Comparison of ENCODE assay signal across 10 mouse cellular contexts in genomic region chr7:45812921-45813320, GRCm38 (mm10). TPM values are rescaled to one million over a fixed set of nuclear protein-coding genes. Genes with fewer than 3 reads are reported as not detected.
DNase-seq lines count a peak whose midpoint lies in the region; ATAC-seq and TF ChIP-seq lines count a peak whose summit lies in the region.
"Had no signal": no experiment of that assay in that cellular context is flagged by ENCODE, and none has a peak within 500 bp of the region (broad histone marks: within the 10 kb centered on the region; RNA-seq: fewer than 3 reads in every experiment).

No protein-coding gene starts in this region.

- DNase-seq in heart, adult 18-20 months, result no peak
- DNase-seq in midbrain, embryonic 14.5 days, result no peak
- no peak for DNase-seq in ovary, adult 18-20 months (ENCODE audit: low spot score)
- DNase-seq in adrenal gland, adult 2 months, result no peak
- DNase-seq in layer of hippocampus, adult 8-10 months (ENCODE audit: low spot score in 2 of 2), result no peak
- DNase-seq: thymus, postnatal 36 days had no signal

- H3K9me3 ChIP-seq in heart, embryonic 15.5 days (replicated peaks), result no peaks in the 10 kb centered on the region
- no peaks in the 10 kb centered on the region for H3K9me3 ChIP-seq in hindbrain, embryonic 15.5 days
- H3K9me3 ChIP-seq in midbrain, embryonic 14.5 days (ENCODE audit: control insufficient read depth, low read length), result no peaks in the 10 kb centered on the region

- peak overlapping the region; percentile 94 for H3K4me3 ChIP-seq in heart, embryonic 15.5 days
- peak overlapping the region; percentile 94 for H3K4me3 ChIP-seq in cortical plate, adult 2 months (ENCODE audit: insufficient read depth, low read length)
- H3K4me3 ChIP-seq in hindbrain, embryonic 15.5 days, result peak overlapping the region; percentile 88
- H3K4me3 ChIP-seq in midbrain, embryonic 14.5 days (replicated peaks; ENCODE audit: low read depth, low read length), result peak overlapping the region; percentile 92

- ATAC-seq in heart, embryonic 15.5 days (replicated peaks; ENCODE audit: insufficient number of reproducible peaks, insufficient read depth, low FRiP score, low read depth), result no peak
- no peak for ATAC-seq in hindbrain, embryonic 15.5 days (ENCODE audit: low FRiP score, low read depth)
- no peak for ATAC-seq in midbrain, embryonic 14.5 days (ENCODE audit: low FRiP score, low TSS enrichment)

- 87% methylated on average over 8 of the region's 8 CpGs for WGBS in heart, embryonic 15.5 days
- 85% methylated on average over 8 of the region's 8 CpGs for WGBS in hindbrain, embryonic 15.5 days
- WGBS in midbrain, embryonic 14.5 days, result 85% methylated on average over 8 of the region's 8 CpGs

- H3K9ac ChIP-seq in heart, embryonic 15.5 days, result peak overlapping the region; percentile 99
- peak overlapping the region; percentile 100 for H3K9ac ChIP-seq in hindbrain, embryonic 15.5 days
- H3K9ac ChIP-seq in midbrain, embryonic 14.5 days (replicated peaks; ENCODE audit: low read length), result peak overlapping the region; percentile 99

- TF ChIP-seq CTCF in cortical plate, adult 2 months (IDR thresholded peaks at IDR 0.05; ENCODE audit: extremely low read depth, insufficient read depth, low read length), result no peak

- no peak for TF ChIP-seq POLR2A in cortical plate, adult 2 months (IDR thresholded peaks at IDR 0.05; ENCODE audit: extremely low read depth, insufficient read depth, low read length)

- peak overlapping the region; percentile 79 for H3K4me2 ChIP-seq in heart, embryonic 15.5 days
- H3K4me2 ChIP-seq in hindbrain, embryonic 15.5 days, result peak overlapping the region; percentile 82
- peak overlapping the region; percentile 95 for H3K4me2 ChIP-seq in midbrain, embryonic 14.5 days (ENCODE audit: low read length)

- no peaks in the 10 kb centered on the region for H3K27me3 ChIP-seq in heart, embryonic 15.5 days
- no peaks in the 10 kb centered on the region for H3K27me3 ChIP-seq in hindbrain, embryonic 15.5 days
- no peaks in the 10 kb centered on the region for H3K27me3 ChIP-seq in midbrain, embryonic 14.5 days (ENCODE audit: control insufficient read depth, insufficient read depth, low read length)

- no peak overlapping the region for H3K27ac ChIP-seq in heart, embryonic 15.5 days
- no peak overlapping the region for H3K27ac ChIP-seq in cortical plate, adult 2 months (ENCODE audit: insufficient read depth, low read length)
- H3K27ac ChIP-seq in hindbrain, embryonic 15.5 days (replicated peaks), result peak overlapping the region; percentile 100; the same call in 1 of the 2 replicates
- peak overlapping the region; percentile 100 for H3K27ac ChIP-seq in midbrain, embryonic 14.5 days (replicated peaks; ENCODE audit: low read depth, low read length)

- peaks cover 50% of the 10 kb centered on the region for H3K36me3 ChIP-seq in heart, embryonic 15.5 days
- peaks cover 44% of the 10 kb centered on the region for H3K36me3 ChIP-seq in hindbrain, embryonic 15.5 days
- H3K36me3 ChIP-seq in midbrain, embryonic 14.5 days (ENCODE audit: control insufficient read depth, insufficient read depth, low read length), result peaks cover 50% of the 10 kb centered on the region

- H3K4me1 ChIP-seq in heart, embryonic 15.5 days (replicated peaks), result peaks cover 27% of the 10 kb centered on the region
- H3K4me1 ChIP-seq in cortical plate, adult 2 months (ENCODE audit: control insufficient read depth, insufficient read depth, low read length), result no peaks in the 10 kb centered on the region; the same call in 1 of the 2 replicates
- H3K4me1 ChIP-seq in hindbrain, embryonic 15.5 days (replicated peaks), result peaks cover 42% of the 10 kb centered on the region
- peaks cover 24% of the 10 kb centered on the region for H3K4me1 ChIP-seq in midbrain, embryonic 14.5 days (ENCODE audit: control insufficient read depth, insufficient read depth, low read length)

RNA-seq across cellular contexts. Expression of gene Cyth2, which starts 1.5 kb away (rescaled TPM):
- polyA plus RNA-seq in heart, embryonic 15.5 days (2015; fragmentation: Nextera tagmentation; extraction: Ambion mirVana), result 92.2 and 101 TPM in 2 replicates
- total RNA-seq in heart, adult 18-20 months (2021), result 10 to 100 TPM; 65.8 to 68.9 TPM
- polyA plus RNA-seq in cortical plate, adult 2 months (2012; rRNA removed), result 161 and 162 TPM in 2 replicates
- polyA plus RNA-seq in hindbrain, embryonic 15.5 days (2015; fragmentation: Nextera tagmentation; extraction: Ambion mirVana), result 271 and 286 TPM in 2 replicates
- 281 and 288 TPM in 2 replicates for polyA plus RNA-seq in midbrain, embryonic 14.5 days (2014; fragmentation: Nextera tagmentation; extraction: Ambion mirVana)
- total RNA-seq in adrenal gland, adult 2 months (2021), result 100 to 1,000 TPM; 127 to 129 TPM
- 147 and 170 TPM in 2 replicates for polyA plus RNA-seq in adrenal gland, adult 2 months (2012; rRNA removed)
- total RNA-seq in layer of hippocampus, adult 8-10 months (2022), result 100 to 1,000 TPM; 135 to 147 (median 139) TPM

RNA-seq across cellular contexts. Expression of gene Kcnj14, which starts 11.7 kb away (rescaled TPM):
- polyA plus RNA-seq in heart, embryonic 15.5 days (2015; fragmentation: Nextera tagmentation; extraction: Ambion mirVana), result 0.37 and 0.44 TPM in 2 replicates
- total RNA-seq in heart, adult 18-20 months (2021), result 1 to 10 TPM; 1.2 to 1.8 TPM
- polyA plus RNA-seq in cortical plate, adult 2 months (2012; rRNA removed), result 1.8 and 2.6 TPM in 2 replicates
- polyA plus RNA-seq in hindbrain, embryonic 15.5 days (2015; fragmentation: Nextera tagmentation; extraction: Ambion mirVana), result 1.1 and 1.6 TPM in 2 replicates
- 0.63 and 0.88 TPM in 2 replicates for polyA plus RNA-seq in midbrain, embryonic 14.5 days (2014; fragmentation: Nextera tagmentation; extraction: Ambion mirVana)
- total RNA-seq in adrenal gland, adult 2 months (2021), result under 1 TPM in 1 of 2 experiments, not detected in 1; 0.20 TPM
- 0.70 and 1.8 TPM in 2 replicates for polyA plus RNA-seq in adrenal gland, adult 2 months (2012; rRNA removed)
- total RNA-seq in layer of hippocampus, adult 8-10 months (2022), result 1 to 10 TPM; 1.6 to 2.1 (median 1.8) TPM
- total RNA-seq: liver, adult 2 months had no signal

RNA-seq across cellular contexts. Expression of gene Grwd1, which starts 17.8 kb away (rescaled TPM):
- polyA plus RNA-seq in heart, embryonic 15.5 days (2015; fragmentation: Nextera tagmentation; extraction: Ambion mirVana), result 29.1 and 38.8 TPM in 2 replicates
- total RNA-seq in heart, adult 18-20 months (2021), result 10 to 100 TPM; 15.0 to 15.2 TPM
- 15.7 and 17.5 TPM in 2 replicates for polyA plus RNA-seq in cortical plate, adult 2 months (2012; rRNA removed)
- polyA plus RNA-seq in hindbrain, embryonic 15.5 days (2015; fragmentation: Nextera tagmentation; extraction: Ambion mirVana), result 41.8 and 43.1 TPM in 2 replicates
- 37.2 and 37.4 TPM in 2 replicates for polyA plus RNA-seq in midbrain, embryonic 14.5 days (2014; fragmentation: Nextera tagmentation; extraction: Ambion mirVana)
- total RNA-seq in adrenal gland, adult 2 months (2021), result 10 to 100 TPM; 26.9 to 30.1 TPM
- 22.1 and 27.4 TPM in 2 replicates for polyA plus RNA-seq in adrenal gland, adult 2 months (2012; rRNA removed)
- total RNA-seq in layer of hippocampus, adult 8-10 months (2022), result 10 to 100 TPM; 19.3 to 24.7 (median 22.3) TPM

RNA-seq across cellular contexts. Expression of gene Sult2b1, which starts 28.5 kb away (rescaled TPM):
- polyA plus RNA-seq in heart, embryonic 15.5 days (2015; fragmentation: Nextera tagmentation; extraction: Ambion mirVana), result 0.21 and 1.1 TPM in 2 replicates
- not detected for total RNA-seq in heart, adult 18-20 months (2021)
- polyA plus RNA-seq in cortical plate, adult 2 months (2012; rRNA removed), result 26.6 and 29.3 TPM in 2 replicates
- 6.3 TPM in 2 replicates for polyA plus RNA-seq in hindbrain, embryonic 15.5 days (2015; fragmentation: Nextera tagmentation; extraction: Ambion mirVana)
- polyA plus RNA-seq in midbrain, embryonic 14.5 days (2014; fragmentation: Nextera tagmentation; extraction: Ambion mirVana), result 5.2 and 8.5 TPM in 2 replicates
- 1 to 10 TPM in 1 of 2 experiments, under 1 TPM in 1; 0.49 to 2.0 TPM for total RNA-seq in adrenal gland, adult 2 months (2021)
- 1.6 and 2.9 TPM in 2 replicates for polyA plus RNA-seq in adrenal gland, adult 2 months (2012; rRNA removed)
- total RNA-seq in layer of hippocampus, adult 8-10 months (2022), result 10 to 100 TPM in 3 of 4 experiments, 1 to 10 TPM in 1; 9.9 to 12.5 (median 11.3) TPM
- total RNA-seq: liver, adult 2 months had no signal
- polyA plus RNA-seq: liver, adult 2 months had no signal

RNA-seq across cellular contexts. Expression of gene Lmtk3, which starts 29.4 kb away (rescaled TPM):
- polyA plus RNA-seq in heart, embryonic 15.5 days (2015; fragmentation: Nextera tagmentation; extraction: Ambion mirVana), result 0.53 TPM in 1 of 2 replicates, not detected in the other
- total RNA-seq in heart, adult 18-20 months (2021), result not detected
- polyA plus RNA-seq in cortical plate, adult 2 months (2012; rRNA removed), result 191 and 227 TPM in 2 replicates
- 20.1 and 24.8 TPM in 2 replicates for polyA plus RNA-seq in hindbrain, embryonic 15.5 days (2015; fragmentation: Nextera tagmentation; extraction: Ambion mirVana)
- 25.2 and 30.2 TPM in 2 replicates for polyA plus RNA-seq in midbrain, embryonic 14.5 days (2014; fragmentation: Nextera tagmentation; extraction: Ambion mirVana)
- total RNA-seq in adrenal gland, adult 2 months (2021), result 1 to 10 TPM; 6.2 to 8.6 TPM
- polyA plus RNA-seq in adrenal gland, adult 2 months (2012; rRNA removed), result 38.0 and 61.3 TPM in 2 replicates
- total RNA-seq in layer of hippocampus, adult 8-10 months (2022), result 100 to 1,000 TPM; 251 to 313 (median 283) TPM
- total RNA-seq: liver, adult 2 months had no signal

Comparison
In these comparisons a context has a peak if more than half of its experiments do, and no peak if none do; other contexts are left out.
1. H3K27ac ChIP-seq: peak in hindbrain, embryonic 15.5 days (single experiment) and midbrain, embryonic 14.5 days (single experiment); none in heart, embryonic 15.5 days (single experiment) and cortical plate, adult 2 months (single experiment).
2. Peak in every context shown above with its lines, with median percentiles within 50 percentile points of each other: H3K4me2 ChIP-seq, H3K4me3 ChIP-seq and H3K9ac ChIP-seq.